Mouse (Mus musculus): ENCODE results near the gene Lpin1. TPM values are rescaled to one million over a fixed set of nuclear protein-coding genes. Genes with fewer than 3 reads are reported as not detected.

Lpin1 gene
- polyA plus RNA-seq, 1 experiment from 2014 or later = 15.5 TPM

GRCm38 (mm10) chr12:16588396-16589042 lies 22.2 kb downstream of the Lpin1 start:
- Histone ChIP-seq H3K4me2 (peak overlapping the region; percentile 78), H3K4me3 (replicated peaks) (peak overlapping the region; percentile 83), H3K27ac (replicated peaks) (peak overlapping the region; percentile 89), H3K9ac (replicated peaks) (peak overlapping the region; percentile 98), H3K27me3 (replicated peaks) (no peaks in the 10 kb centered on the region), H3K36me3 (no peaks in the 10 kb centered on the region), H3K4me1 (peaks cover 76% of the 10 kb centered on the region), H3K9me3 (replicated peaks) (no peaks in the 10 kb centered on the region)
- 12% methylated on average over 7 of the region's 7 CpGs for WGBS
- no peak; the same call in 1 of the 2 replicates for ATAC-seq (ENCODE audit: low FRiP score)

- Histone ChIP-seq H3K27ac (replicated peaks) (no peak overlapping the region), H3K4me2 (peak overlapping the region; percentile 78), H3K4me3 (replicated peaks) (peak overlapping the region; percentile 83), H3K4me1 (peaks cover 80% of the 10 kb centered on the region), H3K36me3 (no peaks in the 10 kb centered on the region), H3K9me3 (replicated peaks) (no peaks in the 10 kb centered on the region), H3K27me3 (replicated peaks) (no peaks in the 10 kb centered on the region), H3K9ac (replicated peaks) (peak overlapping the region; percentile 98)
- no peak for ATAC-seq (ENCODE audit: low FRiP score)
- WGBS = 75% methylated on average over 5 of the region's 5 CpGs
These were observed 23.0 kb downstream of the Lpin1 start for GRCm38 (mm10) chr12:16587767-16588166.

GRCm38 (mm10) chr12:16587111-16587510 lies 23.7 kb downstream of the Lpin1 start:
- Histone ChIP-seq H3K4me1 (peaks cover 78% of the 10 kb centered on the region), H3K27ac (replicated peaks) (no peak overlapping the region), H3K9me3 (replicated peaks) (no peaks in the 10 kb centered on the region), H3K4me2 (peak overlapping the region; percentile 78), H3K9ac (replicated peaks) (no peak overlapping the region), H3K27me3 (replicated peaks) (no peaks in the 10 kb centered on the region), H3K4me3 (replicated peaks) (no peak overlapping the region), H3K36me3 (no peaks in the 10 kb centered on the region)
- no peak for ATAC-seq (ENCODE audit: low FRiP score)
- whole genome bisulfite sequencing = 64% methylated on average over 2 of the region's 2 CpGs

- Histone ChIP-seq H3K4me2 (no peak overlapping the region), H3K9ac (replicated peaks) (no peak overlapping the region), H3K4me3 (replicated peaks) (no peak overlapping the region), H3K27ac (replicated peaks) (no peak overlapping the region), H3K9me3 (replicated peaks) (no peaks in the 10 kb centered on the region), H3K36me3 (no peaks in the 10 kb centered on the region), H3K27me3 (replicated peaks) (no peaks in the 10 kb centered on the region), H3K4me1 (peaks cover 74% of the 10 kb centered on the region)
- ATAC-seq (ENCODE audit: low FRiP score) = no peak
- WGBS = 81% methylated on average over 3 of the region's 3 CpGs
These were observed 25.8 kb downstream of the Lpin1 start for GRCm38 (mm10) chr12:16584964-16585363.

- WGBS = 55% methylated on average over 14 of the region's 14 CpGs
- no peaks in the 10 kb centered on the region for H3K27me3 ChIP-seq (replicated peaks)
- ATAC-seq (ENCODE audit: low FRiP score) = no peak
- no peak overlapping the region for H3K4me2 ChIP-seq
- H3K36me3 ChIP-seq = peaks cover 6% of the 10 kb centered on the region; the same call in 1 of the 2 replicates
- no peaks in the 10 kb centered on the region for H3K9me3 ChIP-seq (replicated peaks)
- no peak overlapping the region for H3K27ac ChIP-seq (replicated peaks)
- H3K9ac ChIP-seq (replicated peaks) = no peak overlapping the region
- peaks cover 74% of the 10 kb centered on the region for H3K4me1 ChIP-seq
- no peak overlapping the region for H3K4me3 ChIP-seq (replicated peaks)
These were observed 26.6 kb downstream of the Lpin1 start for GRCm38 (mm10) chr12:16584035-16584682.

- no peak for ATAC-seq (ENCODE audit: low FRiP score)
- Histone ChIP-seq H3K27ac (replicated peaks) (no peak overlapping the region), H3K36me3 (peaks cover 10% of the 10 kb centered on the region; the same call in 1 of the 2 replicates), H3K4me3 (replicated peaks) (no peak overlapping the region), H3K4me1 (peaks cover 70% of the 10 kb centered on the region), H3K9me3 (replicated peaks) (no peaks in the 10 kb centered on the region), H3K9ac (replicated peaks) (no peak overlapping the region), H3K27me3 (replicated peaks) (no peaks in the 10 kb centered on the region), H3K4me2 (no peak overlapping the region)
- 87% methylated on average over 3 of the region's 3 CpGs for WGBS
These were observed 27.5 kb downstream of the Lpin1 start for GRCm38 (mm10) chr12:16583313-16583712.

- WGBS = 69% methylated on average over 9 of the region's 9 CpGs
These were observed 30.5 kb downstream of the Lpin1 start for GRCm38 (mm10) chr12:16580306-16580705.

GRCm38 (mm10) chr12:16577665-16578233 lies 33.0 kb downstream of the Lpin1 start:
- Histone ChIP-seq H3K4me3 (replicated peaks) (no peak overlapping the region), H3K27ac (replicated peaks) (peak overlapping the region; percentile 69), H3K4me1 (peaks cover 38% of the 10 kb centered on the region), H3K36me3 (peaks cover 54% of the 10 kb centered on the region), H3K4me2 (no peak overlapping the region), H3K9ac (replicated peaks) (no peak overlapping the region), H3K27me3 (replicated peaks) (no peaks in the 10 kb centered on the region), H3K9me3 (replicated peaks) (no peaks in the 10 kb centered on the region)
- WGBS = 38% methylated on average over 9 of the region's 9 CpGs
- peak; percentile 78 for ATAC-seq (ENCODE audit: low FRiP score)

More at GRCm38 (mm10) chr12:16580306-16580705, 30.5 kb downstream of the Lpin1 start:
- ATAC-seq (ENCODE audit: low FRiP score) = no peak
- H3K9ac ChIP-seq (replicated peaks) = no peak overlapping the region
- H3K27ac ChIP-seq (replicated peaks) = no peak overlapping the region; the same call in 1 of the 2 replicates
- H3K4me3 ChIP-seq (replicated peaks) = no peak overlapping the region
- peaks cover 57% of the 10 kb centered on the region for H3K4me1 ChIP-seq
- H3K9me3 ChIP-seq (replicated peaks) = no peaks in the 10 kb centered on the region
- H3K27me3 ChIP-seq (replicated peaks) = no peaks in the 10 kb centered on the region
- H3K4me2 ChIP-seq = no peak overlapping the region
- peaks cover 34% of the 10 kb centered on the region for H3K36me3 ChIP-seq

- 0 out of 2 replicates have a peak, but pooled peaks cover 3% of the 10 kb centered on the region for H3K4me1 ChIP-seq
- no peak overlapping the region for H3K4me2 ChIP-seq
- WGBS = 95% methylated on average over 10 of the region's 10 CpGs
- H3K36me3 ChIP-seq = peaks cover 62% of the 10 kb centered on the region
- H3K4me3 ChIP-seq (replicated peaks) = no peak overlapping the region
- no peaks in the 10 kb centered on the region for H3K27me3 ChIP-seq (replicated peaks)
- no peak for ATAC-seq (ENCODE audit: low FRiP score)
- no peak overlapping the region for H3K9ac ChIP-seq (replicated peaks)
- H3K27ac ChIP-seq (replicated peaks) = no peak overlapping the region
- no peaks in the 10 kb centered on the region for H3K9me3 ChIP-seq (replicated peaks)
These were observed 39.5 kb downstream of the Lpin1 start for GRCm38 (mm10) chr12:16571278-16571677.

GRCm38 (mm10) chr12:16570371-16571060 lies 40.2 kb downstream of the Lpin1 start:
- Histone ChIP-seq H3K36me3 (peaks cover 63% of the 10 kb centered on the region), H3K4me3 (replicated peaks) (no peak overlapping the region), H3K4me2 (no peak overlapping the region), H3K9me3 (replicated peaks) (no peaks in the 10 kb centered on the region), H3K27me3 (replicated peaks) (no peaks in the 10 kb centered on the region), H3K4me1 (0 out of 2 replicates have a peak, but pooled peaks cover 3% of the 10 kb centered on the region), H3K9ac (replicated peaks) (no peak overlapping the region), H3K27ac (replicated peaks) (no peak overlapping the region)
- ATAC-seq (ENCODE audit: low FRiP score) = no peak
- 91% methylated on average over 10 of the region's 10 CpGs for WGBS

GRCm38 (mm10) chr12:16568936-16569650 lies 41.7 kb downstream of the Lpin1 start:
- Histone ChIP-seq H3K9me3 (replicated peaks) (no peaks in the 10 kb centered on the region), H3K4me2 (no peak overlapping the region), H3K27me3 (replicated peaks) (no peaks in the 10 kb centered on the region), H3K9ac (replicated peaks) (no peak overlapping the region), H3K27ac (replicated peaks) (peak overlapping the region; percentile 58), H3K36me3 (peaks cover 70% of the 10 kb centered on the region), H3K4me1 (0 out of 2 replicates have a peak, but pooled peaks cover 3% of the 10 kb centered on the region), H3K4me3 (replicated peaks) (no peak overlapping the region)
- peak; percentile 36; the same call in 1 of the 2 replicates for ATAC-seq (ENCODE audit: low FRiP score)
- WGBS = 70% methylated on average over 11 of the region's 11 CpGs
